Mouse (Mus musculus): Measurements from ENCODE around the gene Mcts1.
A peak's percentile ranks its signal among the peaks of the same experiment; 100 is the strongest.

Gene Mcts1

GRCm38 (mm10) chrX:38600177-38600994, at the start of gene Mcts1:
Gene Mcts1 (plus strand): TSS chrX:38600578.
- DNase-seq = peak; percentile 66

- DNase-seq = no peak
Measured at GRCm38 (mm10) chrX:38553255-38553654, 47.1 kb upstream of the Mcts1 start.

- DNase-seq = peak; percentile 30
Measured at GRCm38 (mm10) chrX:38563941-38564541, 36.3 kb upstream of the Mcts1 start.

DNA sequence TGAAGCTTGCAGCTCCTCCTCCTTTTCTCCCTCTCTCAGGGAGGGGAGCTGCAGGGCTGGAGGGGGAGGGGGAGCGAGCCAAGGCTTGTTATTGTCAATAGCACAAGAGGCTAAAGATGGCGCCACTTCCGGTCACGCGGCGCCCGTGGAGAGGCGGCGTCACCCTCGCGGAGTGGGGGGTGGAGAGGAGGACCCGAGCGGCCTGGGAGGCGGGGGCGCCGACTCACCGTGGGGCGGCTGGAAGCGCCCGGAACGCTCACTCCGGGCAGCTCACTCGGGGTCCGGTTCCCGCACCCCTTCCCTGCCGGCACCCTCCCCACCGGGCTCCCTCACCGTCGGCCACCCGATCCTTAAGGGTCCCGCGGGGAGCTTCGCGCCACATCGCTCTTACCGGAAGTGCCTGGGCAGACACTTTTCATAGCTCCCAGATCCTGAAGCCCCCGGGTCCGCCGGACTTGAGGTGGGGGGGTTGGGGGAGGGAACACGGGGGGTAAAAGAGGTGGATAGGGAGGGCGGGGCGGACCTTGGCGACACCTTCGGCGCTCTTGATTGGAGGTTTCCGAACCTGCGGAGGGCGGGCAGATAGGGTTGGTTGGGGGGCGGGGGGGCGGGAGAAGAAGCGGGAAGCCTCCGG, 35.7 kb upstream of the Mcts1 start:
- DNase-seq = peak; percentile 87

GRCm38 (mm10) chrX:38565176-38565542, 35.2 kb upstream of the Mcts1 start:
- DNase-seq = no peak

DNA sequence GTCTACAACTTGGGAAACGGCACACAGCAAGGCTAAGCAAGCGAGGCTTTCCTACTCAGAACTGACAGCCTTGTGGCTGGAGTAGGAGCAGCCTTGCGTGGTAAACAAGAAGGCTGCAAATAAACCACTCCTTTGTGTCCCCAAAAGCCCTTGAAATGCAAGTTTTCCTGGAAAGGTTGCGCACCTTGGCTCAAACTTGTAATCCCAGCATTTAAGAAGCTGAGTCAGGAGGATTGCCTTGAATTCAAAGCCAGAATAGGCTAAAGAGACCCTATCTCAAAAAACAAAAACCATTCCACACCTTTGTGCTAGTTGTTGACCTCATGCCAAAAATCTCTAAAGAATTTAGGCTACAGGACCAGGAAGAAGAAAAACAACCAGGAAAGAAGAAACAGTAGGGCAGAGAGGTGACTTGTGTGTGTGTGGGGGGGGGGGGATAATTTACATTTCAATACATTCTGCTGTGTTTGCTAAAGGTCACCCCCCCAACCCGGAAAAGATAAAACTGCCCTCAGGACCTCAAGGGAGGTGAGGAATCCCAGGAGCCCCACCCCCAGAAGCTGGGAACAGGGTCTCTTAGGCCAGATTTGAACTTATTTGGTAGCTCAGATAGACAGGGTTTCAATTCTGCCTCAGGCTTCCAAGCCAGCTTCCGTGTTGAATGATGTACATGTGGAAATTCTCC, 33.7 kb upstream of the Mcts1 start:
- no peak for DNase-seq

GRCm38 (mm10) chrX:38576078-38576477, 24.3 kb upstream of the Mcts1 start, which contains the start of gene Cul4b:
Gene Cul4b (minus strand): TSS chrX:38576196.
- peak; percentile 75 for DNase-seq

- DNase-seq = no peak
Measured at GRCm38 (mm10) chrX:38581140-38581539, 19.2 kb upstream of the Mcts1 start.

- DNase-seq = no peak
Measured at GRCm38 (mm10) chrX:38583261-38583660, 17.1 kb upstream of the Mcts1 start.

DNA sequence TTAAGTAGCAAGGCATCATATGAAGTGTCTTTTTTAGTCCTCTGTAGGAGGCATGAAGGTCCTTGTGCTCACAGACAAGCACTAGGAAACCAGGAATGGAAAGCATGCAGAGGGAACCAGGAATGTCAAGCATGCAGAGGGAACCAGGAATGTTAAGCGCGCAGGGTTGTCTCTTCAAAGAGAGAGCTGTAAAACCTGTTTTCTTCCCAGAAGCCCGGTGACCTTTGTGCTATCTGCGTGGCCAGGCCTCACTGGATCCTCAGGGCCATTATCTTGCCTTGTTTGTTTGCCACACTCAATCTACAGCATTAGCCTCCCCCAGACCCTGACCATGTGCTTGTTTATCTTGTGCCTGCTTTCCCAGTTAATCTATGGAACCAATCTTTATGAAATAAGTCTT, 10.6 kb upstream of the Mcts1 start:
- peak; percentile 58 for DNase-seq

- no peak for DNase-seq
Measured at GRCm38 (mm10) chrX:38591749-38592148, 8.6 kb upstream of the Mcts1 start.

- DNase-seq = peak; percentile 35
Measured at GRCm38 (mm10) chrX:38593180-38593889, 7.0 kb upstream of the Mcts1 start.

- DNase-seq = peak; percentile 9
Measured at GRCm38 (mm10) chrX:38600995-38601369, 604 bp downstream of the Mcts1 start.

DNA sequence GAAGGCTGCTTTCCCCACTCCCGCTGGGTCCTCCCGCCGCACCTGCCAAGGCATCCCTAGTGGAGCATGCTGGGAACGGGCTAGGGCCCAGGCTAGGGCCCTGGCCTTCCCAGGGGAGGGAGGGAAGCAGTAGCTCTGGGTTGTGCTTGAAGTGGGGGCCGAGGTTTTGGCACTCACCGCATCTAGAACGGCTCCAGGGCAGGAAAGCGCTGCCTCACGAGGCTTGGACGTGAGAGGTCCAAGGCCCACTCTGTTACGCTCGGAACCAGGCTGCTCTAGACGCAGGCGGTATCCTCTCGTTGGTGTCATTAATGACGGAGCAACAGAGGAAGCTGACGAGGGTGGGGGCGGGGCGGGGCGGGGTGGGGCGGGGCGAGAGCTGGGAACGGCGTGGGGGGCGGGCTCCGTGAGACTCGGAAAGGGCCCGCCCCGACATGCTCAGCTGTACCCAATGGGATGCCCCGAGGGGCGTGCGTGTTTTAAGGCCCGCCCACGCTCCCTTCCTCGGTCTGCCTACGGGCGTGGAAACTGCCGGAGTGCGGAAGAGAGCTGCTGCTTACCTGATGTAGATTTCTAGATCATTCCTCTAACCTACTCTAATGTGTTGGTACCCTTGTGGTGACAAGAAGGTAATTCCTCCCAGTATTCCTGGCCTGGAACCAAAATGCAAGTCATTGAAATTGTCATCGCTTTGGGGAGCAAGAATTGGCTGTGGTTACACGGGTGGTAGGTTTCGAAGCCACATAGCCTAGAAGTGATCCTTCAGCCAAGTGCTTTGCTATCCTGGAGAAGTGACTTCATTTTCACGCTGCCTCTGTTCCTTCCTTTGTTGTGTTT, 34.6 kb downstream of the Mcts1 start, which contains the start of gene C1galt1c1:
Gene C1galt1c1, minus strand, starts transcription at position 287 of the 837 bp plus-strand sequence.
- DNase-seq = peak; percentile 94

DNA sequence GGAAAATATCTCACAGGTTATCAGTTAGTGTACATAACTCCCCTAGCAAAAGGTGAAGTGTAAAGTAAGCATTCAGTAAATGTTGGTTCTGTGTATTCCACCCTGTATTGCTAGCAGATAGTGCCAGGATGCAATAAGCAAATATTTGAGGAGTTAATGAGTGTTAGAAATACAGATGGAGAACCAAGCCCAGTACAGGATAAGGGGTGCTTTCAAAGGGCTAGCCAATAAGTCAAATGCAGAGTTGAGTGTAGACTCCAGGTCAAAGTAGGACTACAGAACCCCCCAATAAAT, 35.2 kb downstream of the Mcts1 start:
- no peak for DNase-seq

- DNase-seq = no peak
Measured at GRCm38 (mm10) chrX:38641435-38641834, 41.1 kb downstream of the Mcts1 start.

DNA sequence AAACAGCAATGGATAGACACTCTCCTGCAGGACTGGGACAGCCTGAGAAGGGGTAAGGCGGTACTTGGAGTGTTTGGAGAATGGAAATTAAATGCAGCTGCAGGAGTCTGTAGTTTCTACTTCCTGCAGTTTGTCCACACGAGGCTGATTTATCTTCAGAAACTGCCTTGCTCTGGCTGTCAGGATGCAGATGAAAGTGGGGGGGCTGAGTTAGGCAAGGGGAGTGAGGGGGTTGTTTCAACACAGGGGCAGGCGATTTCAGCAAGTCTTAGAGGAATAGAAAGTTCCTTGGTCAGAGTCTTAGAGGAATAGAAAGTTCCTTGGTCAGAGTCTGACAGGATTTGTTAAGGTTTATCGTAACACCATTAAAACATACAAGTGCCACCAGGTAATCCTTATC, 41.8 kb downstream of the Mcts1 start:
- no peak for DNase-seq

GRCm38 (mm10) chrX:38650404-38651039, 50.1 kb downstream of the Mcts1 start:
- no peak for DNase-seq

DNA sequence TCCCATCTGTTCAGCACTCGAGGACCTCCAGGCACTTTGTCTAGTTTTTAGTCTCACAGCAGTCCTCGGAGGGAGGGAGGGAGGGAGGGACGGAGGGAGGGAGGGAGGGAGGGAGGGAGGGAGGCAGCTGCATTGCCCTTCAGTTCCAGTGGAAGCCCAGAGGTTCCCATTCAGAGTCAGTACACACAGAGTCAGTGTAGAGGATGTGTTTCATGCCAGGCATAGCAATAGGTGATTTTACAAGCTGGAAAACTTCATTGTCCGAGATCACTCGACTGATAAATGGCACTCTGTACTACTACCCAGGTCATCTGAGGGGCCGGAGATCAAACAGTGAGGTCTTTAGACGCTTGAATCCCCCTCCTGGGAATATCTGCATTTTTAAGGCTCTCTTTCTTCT, 50.8 kb downstream of the Mcts1 start:
- DNase-seq = no peak

- peak; percentile 6 for DNase-seq
Measured at GRCm38 (mm10) chrX:38653181-38653580, 52.8 kb downstream of the Mcts1 start.

GRCm38 (mm10) chrX:38654681-38655080, 54.3 kb downstream of the Mcts1 start:
- peak; percentile 41 for DNase-seq

All from liver (tissue).